Mouse (Mus musculus) CD4-positive, CD25-positive, alpha-beta regulatory T cell, adult 2 months (primary cell): ENCODE results near the gene G3bp2.

ENCODE experiments used
- DNase-seq: peaks from one replicate; pipeline ENCODE4 v3.0.0-alpha.2; 2012; ENCODE audit warnings: low read depth, low spot score

The G3bp2 gene

DNA sequence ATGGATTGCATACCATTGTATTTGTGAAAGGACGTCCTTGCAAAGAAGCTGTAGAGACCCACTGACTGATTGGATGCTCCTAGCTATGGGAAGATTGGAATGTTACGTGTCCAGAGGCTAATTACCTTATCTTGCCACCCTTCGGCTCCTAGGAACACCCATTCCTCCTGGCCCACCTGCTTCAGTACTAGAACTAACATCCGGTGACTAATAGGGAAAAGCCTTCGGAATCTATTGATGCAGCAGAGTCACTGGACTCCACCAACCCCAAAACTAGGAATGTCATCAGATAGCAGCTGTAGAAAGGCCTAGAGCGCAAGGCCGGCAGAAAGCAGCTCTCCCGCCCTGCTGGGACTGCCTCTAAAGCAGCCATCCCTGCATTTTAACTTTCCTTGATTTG lies 18.1 kb upstream of the G3bp2 start:
- no peak for DNase-seq

DNA sequence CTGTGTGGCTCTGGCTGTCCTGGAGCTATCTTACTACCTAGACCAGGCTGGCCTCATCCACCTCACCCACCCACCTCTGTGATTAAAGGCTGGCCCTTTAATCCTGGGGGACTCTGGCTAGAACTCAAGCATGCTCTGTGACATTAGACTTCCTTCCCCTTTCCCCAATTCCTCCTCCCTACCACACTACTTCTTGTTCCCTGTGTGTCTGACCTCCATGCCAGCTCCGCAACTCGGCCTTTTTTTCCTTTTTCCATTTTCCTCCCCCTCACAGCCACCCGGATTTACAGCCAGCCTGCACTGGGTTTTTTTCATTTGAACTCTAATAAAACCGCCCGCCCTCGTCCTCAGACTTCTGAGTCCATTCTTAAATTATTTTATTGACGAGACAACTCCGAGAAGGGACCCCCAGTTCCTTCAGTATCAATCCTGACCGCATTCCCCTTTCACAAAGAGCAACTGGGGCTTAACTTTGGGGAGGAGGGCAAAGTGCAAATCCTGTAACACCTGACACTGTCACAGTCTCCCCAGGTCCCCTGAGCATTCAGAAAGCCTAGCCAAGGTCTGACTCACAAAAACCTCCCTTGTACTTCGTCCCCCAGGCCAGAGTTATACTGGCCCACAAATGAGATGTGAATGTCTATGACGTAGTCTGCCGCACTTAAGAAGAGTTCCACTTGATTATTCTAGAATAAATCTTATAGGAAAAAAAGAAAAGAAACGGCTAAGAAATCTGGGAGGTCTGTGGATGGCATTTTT lies 15.0 kb upstream of the G3bp2 start:
- DNase-seq, result no peak

DNA sequence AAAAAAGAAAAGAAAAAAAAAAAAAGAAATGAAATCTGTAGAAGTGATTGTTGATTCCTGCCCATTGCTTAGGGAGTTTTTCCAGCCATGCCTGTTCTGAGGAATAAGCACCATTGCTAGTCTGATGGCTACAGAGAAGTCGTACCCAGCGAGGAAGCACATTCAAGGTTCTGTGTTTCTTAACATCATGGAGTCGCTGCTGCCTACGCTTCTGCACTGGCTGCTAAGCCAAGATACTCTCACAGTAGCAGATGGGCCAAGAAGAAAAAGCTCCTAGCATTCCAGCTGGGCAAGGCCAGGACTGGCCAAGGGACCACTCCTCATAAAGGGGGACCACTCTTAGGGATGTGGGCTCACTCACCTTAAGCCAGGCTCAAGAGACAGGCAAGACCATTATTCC lies 14.3 kb upstream of the G3bp2 start:
- no peak for DNase-seq

DNA sequence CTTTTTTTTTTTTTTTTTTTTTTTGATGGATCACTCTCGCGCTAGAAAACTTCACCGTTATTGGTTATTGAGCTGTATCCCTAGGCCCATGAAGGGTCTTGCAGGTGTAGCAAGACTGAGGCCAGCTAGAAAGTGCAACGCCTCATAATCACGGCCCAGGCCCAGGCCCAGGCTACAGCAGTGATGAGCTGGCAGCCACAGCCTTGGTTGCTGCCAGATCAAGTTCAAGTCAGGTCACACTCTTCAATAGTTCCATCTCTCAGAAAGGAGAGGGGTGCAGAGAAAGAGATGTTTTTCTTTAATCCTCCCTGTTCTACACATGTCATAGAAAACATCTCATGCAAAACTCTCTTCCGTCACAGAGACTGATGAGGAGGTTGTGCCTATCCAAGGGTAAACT lies 13.3 kb upstream of the G3bp2 start:
- no peak for DNase-seq

DNA sequence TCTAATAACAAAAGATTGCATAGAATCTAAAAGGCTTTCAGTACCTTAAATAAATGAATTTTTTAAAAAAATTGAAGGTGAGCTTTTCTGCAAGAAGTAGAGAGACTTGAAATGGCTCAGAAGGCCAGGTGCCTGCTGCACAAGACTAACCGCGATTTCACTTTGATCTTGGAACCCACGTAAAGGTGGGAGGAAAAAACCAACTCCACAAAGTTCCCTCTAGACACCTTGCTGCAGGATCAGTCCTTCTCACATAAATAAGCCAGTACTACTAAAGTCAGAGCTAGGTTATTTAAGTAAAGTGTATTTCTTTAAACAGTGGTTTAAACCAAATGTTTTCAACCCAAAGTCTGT lies 10.5 kb upstream of the G3bp2 start:
- peak; percentile 61 for DNase-seq

DNA sequence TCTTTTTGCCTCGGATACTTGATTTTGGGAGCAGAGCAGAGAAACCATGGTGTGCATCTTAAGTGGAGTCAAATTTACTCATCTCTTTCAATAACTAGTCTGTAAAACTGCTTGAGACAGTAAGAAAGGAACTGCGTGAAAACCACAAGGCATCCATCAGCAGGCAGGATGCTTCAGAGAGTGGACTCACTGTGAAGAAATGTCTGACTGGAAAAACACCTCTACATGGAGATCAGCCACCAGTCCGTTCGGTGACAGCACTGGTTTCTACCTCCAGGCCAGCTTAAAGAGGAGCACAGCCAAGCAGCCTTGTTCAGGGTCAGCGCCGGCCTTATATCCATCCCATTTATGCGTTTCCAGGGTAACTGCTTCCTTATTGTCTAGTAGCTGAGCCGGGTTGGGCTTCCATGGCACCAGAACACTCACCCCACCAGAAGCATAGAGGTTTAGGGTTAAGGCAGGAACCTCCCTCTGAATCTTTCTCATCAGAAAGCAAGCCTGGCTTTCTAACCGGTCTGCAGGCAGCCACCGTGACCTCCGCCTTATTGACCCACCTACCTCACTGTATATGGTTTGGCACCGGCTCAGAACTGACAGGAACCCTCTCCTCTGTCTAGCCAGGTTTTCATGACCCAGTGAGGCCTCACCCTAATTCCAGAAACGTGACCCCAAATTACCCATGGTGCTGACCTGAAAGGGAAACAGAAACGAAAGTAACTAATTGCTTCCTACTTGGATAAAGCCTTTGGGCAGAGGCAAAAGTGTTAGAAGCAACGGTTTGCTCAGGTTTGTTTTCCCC lies 9.9 kb upstream of the G3bp2 start:
- DNase-seq, result peak; percentile 50

DNA sequence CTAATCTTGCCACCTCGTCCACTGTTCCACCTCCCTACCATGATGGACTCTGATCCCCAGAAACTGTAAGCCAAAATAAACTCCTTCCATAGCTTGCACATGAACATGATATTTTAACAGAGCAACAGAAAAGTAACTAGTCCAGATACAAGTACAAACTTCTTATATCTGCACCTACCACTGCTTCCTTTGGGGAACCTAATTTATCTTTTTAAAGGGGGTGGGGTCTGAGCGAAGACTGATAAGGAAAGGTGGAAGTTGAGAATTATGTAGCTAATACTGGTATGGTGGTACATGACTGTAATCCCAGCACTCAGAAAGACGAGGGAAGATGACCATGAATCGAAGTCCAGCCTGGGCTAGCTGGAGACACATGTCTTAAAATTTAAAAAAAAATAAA lies 4.0 kb upstream of the G3bp2 start:
- no peak for DNase-seq

DNA sequence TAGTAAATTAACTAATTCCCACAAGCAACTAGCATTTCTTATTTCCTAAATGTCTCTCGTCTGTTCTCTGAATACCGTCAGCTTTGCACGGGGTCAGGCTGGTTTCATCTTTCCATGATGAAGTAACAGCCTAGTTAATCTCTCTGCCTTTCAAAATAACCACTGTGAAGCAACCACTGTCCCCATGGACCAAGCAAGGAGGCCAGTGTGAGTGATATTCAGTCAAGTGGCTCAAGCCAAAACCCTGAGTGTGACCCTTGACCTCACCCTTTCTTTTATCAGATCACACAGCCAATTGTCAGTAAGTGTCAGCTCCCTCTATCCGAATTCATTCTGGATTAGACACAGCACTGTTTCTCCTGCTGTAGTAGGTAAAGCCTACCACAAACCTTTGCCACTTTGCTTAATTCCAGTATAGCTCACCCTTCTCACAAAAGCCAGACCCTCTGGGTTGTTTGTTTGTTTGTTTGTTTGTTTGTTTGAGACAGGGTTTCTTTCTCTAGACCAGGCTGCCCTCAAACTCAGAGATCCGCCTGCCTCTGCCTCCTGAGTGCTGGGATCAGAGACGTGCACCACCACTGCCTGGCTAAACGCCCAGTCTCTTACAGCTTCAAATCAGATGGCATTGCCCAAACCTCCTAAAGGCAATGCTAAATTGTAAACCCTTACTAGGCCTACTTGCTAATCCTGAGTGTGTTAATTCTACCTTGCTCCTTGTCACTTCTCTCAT lies 2.5 kb upstream of the G3bp2 start:
- no peak for DNase-seq

DNA sequence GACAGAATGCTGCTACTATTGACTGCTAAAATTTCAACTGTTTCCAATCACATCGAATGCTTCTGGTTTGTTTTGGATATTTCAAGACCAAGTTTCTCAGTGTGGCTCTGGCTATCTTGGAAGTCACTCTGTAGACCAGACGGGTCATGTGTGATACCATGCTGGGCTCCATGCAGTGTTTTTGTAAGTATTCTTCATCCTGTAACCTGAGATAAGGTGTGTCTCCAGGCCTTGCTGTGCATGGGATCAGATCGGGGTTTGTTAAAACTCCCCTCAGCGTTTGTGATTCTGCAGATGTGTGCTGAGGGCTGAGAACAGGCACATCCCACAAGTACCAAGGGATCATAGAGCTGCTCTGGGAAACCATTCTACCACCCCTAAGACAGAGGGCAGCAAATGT lies 1.7 kb upstream of the G3bp2 start:
- no peak for DNase-seq

DNA sequence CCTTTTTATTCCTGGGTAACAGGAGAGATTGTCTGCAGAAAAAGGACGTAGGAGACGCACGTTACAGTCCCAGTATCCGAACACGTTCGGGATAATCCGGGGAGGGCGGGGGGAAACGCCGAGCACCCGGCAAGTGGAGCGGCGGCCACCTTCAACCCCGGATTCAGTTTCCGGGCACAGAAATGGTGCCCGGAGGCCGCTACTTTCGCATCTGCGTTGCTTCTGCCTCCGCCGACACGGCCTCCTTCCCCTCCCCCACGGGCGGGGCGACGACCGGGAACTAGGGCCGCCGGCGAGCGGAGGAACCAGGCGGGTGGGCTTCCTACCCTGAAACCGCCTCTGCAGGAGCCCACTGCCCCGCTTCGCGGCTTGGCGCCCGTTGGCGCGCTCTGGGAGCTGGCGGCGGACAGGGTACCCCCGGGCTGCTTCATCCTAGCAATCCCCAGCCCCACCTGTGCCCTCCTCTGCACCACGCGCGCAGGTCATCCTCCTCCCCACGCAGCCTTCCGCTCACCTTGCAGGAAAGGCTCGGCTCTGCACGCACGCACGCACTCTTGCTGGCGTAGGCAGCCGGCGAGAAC lies 608 bp downstream of the G3bp2 start:
- DNase-seq, result peak; percentile 76

DNA sequence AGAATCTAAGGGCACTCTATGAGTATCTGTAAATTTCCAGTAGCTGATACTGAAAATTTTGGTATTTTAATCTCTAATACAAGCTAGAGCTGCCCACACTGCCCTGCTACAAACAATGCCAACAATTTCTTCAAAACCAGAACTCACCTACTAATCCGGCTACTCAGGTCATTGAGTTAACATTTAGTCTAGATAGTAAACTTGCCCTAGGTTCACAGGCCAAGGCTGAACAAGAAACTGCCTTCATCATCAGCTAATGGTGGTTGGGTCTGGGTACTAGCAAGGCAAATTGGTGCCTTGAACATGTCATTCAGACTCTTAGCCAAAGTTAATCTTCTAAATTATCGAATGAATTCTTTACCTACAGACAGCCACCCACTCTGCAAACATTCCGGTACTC lies 2.2 kb downstream of the G3bp2 start:
- no peak for DNase-seq

DNA sequence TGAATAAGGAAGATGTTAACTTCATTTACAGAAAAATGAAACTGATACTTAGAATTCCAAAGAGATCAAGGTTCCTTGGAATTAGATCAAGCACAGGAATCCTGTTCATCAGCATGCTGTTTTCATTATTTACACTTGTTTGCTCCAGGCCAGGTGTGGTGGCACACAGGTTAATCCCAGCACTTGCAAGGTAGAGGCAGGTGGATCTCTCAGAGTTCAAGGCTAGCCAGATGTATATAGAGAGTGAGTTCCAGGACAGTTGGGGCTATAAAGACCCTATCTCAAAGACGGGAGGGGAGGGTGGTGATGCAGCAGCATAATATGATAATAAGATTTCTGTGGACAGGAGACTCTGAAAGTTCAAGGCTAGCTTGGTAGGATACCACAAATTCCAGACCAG lies 3.1 kb downstream of the G3bp2 start:
- no peak for DNase-seq

DNA sequence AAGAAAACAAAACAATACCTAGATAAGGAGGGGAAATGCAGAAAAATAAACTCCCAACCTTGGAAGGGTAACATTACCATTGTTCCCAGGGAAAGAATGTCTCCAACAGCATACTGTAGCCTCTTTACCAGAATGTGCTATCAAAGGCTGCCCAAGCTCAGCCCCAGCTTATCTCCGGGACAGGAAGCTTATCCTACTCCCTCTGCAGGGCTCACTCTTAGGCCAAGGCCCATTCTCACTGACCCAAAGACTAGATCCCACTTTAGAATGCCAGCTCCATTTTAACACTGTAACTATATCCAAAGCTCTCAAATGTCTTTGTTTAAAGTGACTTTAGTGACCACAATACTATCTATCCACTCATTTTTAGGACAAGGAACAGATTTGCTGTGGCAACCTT lies 4.2 kb downstream of the G3bp2 start:
- DNase-seq, result no peak

DNA sequence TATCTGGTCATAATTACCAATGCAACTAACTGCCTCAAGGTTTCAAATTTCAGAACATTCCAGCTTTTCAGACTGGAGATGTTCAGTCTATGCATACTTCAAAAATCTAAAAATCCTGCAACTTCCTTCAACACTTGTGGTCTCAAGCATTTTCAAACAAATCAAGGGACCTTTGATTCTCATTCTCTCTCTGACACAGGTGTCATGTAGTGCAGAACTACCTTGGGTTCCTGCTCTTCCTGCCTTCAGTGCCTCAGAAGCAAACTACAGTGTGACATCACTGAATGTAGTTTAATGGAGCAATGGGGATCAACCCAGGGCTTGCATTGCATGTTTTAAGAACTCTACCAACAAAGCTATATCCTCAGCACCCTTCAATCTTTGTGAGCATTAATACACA lies 4.8 kb downstream of the G3bp2 start:
- DNase-seq, result peak; percentile 15

DNA sequence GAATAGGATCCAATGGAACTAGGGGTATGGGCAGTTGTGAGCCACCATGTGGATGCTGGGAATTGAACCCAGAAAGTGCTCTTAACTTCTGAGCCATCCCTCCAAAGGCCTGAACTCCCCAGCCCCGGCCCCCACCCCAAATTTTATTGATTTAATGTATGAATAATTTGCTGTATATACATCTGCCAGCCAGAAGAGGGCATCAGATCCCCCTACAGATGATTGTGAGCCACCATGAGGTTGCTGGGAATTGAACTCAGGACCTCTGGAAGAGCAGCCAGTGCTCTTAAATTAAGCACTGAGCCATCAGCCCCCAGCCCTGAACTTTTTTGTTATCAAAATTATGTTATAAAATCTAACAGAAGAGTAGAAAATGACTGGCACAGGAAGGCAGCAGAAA lies 7.2 kb downstream of the G3bp2 start:
- DNase-seq, result peak; percentile 53

DNA sequence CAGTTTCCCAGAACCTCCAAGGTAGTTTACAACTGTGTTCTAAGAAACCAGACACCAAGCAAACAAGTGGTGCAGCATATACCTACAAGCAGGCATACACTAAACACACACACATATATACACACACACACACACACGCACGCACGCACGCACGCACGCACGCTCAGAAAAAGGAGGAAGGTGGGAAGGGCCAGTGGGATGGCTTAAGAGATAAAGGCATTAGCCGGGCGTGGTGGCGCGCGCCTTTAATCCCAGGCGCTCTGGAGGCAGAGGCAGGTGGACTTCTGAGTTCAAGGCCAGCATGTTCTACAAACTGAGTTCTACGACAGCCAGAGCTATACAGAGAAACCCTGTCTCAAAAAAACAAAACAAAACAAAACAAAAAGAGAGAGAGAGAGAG lies 9.5 kb downstream of the G3bp2 start:
- no peak for DNase-seq

DNA sequence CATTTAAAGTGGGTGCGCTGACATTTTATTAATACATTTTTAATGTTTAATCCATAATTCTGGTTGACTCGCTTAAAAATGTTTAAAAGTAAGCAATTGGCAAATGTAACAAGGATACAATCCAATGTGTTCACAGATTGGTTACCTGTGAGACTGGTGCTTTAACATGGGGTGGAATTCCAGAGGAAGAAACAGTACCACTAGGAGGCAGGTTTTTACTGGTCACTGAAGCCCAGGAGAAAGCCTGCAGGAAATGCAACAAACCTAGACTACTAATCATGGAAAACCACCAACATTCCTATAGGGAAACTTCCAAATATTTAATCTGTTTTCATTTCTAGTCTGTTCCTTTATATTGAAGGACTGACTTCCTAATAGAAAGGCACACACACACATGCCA lies 20.3 kb downstream of the G3bp2 start:
- no peak for DNase-seq

DNA sequence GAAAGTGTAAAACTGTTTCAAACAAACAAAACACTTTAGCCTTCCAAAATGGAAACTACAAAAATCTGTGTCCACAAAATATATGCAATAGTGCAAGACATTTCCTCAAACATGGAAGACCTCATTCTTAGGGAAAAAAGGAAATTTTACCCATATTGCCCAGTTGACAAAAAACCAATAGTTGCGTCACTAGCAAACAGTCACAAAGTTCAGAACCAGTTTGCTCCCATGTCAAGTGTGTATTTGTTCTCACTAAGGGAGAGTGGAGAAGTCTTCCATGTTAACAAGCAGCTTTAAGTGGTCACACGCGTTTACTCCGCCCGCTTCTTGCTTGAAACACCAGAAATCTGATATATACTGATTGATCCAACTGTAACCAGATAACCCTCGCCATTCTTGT lies 30.7 kb downstream of the G3bp2 start:
- no peak for DNase-seq

DNA sequence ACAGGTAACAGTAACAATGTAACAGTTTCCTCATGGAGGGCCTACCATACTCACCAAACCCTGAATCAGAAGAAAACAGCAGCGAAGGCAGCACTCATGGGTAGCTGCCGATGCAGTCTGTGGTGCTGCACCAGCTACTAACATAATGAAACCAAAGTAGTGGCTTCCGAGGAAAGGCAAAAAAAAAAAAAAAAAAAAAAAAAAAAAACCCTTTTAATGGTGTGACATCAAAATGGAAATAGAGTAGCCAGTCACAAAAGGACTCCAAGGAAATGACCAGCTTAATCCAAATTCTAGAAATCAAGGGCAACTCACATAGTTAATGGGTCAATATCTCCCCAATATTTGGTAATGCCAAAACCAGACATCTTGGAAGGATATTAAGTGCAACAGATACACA lies 33.1 kb downstream of the G3bp2 start:
- DNase-seq, result no peak

DNA sequence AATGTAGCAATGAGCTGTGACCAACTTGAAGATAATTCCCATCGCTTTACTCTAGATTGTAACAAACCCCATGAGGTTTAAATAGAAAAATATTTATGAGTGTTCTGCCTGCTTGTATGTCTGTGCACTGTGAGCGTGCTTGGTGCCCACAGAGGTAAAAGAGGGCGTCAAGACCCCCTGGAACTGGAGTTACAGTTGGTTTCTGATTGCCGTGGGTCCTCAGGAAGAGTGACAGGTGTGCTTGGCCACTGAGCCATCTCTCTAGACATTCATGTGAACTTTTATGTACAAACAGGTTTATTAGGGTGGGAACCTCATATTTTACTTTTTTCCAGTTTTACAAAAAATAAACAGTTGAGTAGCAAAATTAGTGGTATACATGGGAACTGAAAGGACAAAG lies 39.7 kb downstream of the G3bp2 start, which contains the start of gene Cdkl2:
TSS of gene Cdkl2 (minus strand) at position 101 of the 400 bp plus-strand sequence.
- no peak for DNase-seq

DNA sequence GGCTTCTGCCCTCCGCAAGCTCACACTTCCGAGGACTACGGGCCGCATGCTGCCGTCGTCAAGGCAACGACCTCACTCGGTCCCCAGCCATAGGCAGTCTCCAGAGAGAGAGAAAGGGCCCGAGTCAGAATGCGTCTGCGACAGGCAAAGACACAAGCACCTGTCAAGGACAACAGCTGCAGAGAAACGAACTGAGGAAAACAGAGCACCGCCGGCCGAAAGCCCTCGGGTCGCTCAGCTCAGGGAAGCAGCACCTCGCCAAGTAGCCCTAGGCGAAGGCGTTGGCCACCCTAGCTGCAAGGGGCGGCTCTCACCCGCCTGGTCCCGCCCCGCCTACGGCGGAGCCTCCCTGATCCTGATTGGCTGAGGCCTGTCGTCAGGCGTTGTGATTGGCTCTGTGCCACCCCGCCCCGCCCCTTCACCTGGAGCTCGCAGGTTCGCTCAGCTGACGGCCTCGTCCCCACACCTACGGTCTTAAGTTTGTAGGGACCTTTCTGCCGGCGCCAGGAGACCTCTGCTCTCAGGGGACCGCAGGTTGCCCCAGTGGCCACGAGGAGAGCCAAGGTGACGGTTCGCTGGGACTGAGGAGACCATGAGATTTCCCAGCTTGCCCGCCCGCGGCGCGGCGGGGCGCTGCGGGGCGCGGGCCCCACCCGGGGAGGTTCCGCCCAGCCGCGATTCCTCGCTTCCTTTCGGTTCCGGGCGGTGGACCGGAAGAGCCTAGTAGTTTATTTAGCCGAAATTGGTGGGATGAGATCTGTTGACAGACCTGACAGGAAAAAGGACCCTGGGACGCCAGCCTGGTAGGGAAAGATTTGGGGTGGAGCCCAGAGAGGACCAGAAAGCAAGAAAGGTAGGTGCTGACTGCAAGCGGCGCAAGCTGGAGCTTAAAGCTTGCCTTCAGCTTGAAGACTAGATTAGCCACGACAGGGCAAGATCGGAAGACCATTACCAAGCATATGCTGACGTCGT lies 40.9 kb downstream of the G3bp2 start:
- DNase-seq, result peak; percentile 96
